Mouse (Mus musculus) Muller cell, postnatal 12 days (primary cell): ENCODE measurements around the gene Mthfr.
"Not testable (repeated sequence)": the region's sequence is repeated elsewhere in the genome, so short reads cannot be mapped to it uniquely, and the experiment has no call there.

ENCODE experiments used
- DNase-seq: peaks from one replicate; pipeline ENCODE4 v3.0.0-alpha.2; 2015; ENCODE audit errors: inconsistent ontology term

Mthfr gene

GRCm38 (mm10) chr4:148040029-148040830 is 1.4 kb downstream of the Mthfr start:
- DNase-seq: peak; percentile 38

- DNase-seq: peak; percentile 64
These were observed 2.2 kb downstream of the Mthfr start for GRCm38 (mm10) chr4:148040933-148041610.

- DNase-seq: peak; percentile 89
These were observed 2.8 kb downstream of the Mthfr start for GRCm38 (mm10) chr4:148041611-148042191.

GRCm38 (mm10) chr4:148043327-148043726 is 4.5 kb downstream of the Mthfr start:
- DNase-seq: not testable (repeated sequence)

GRCm38 (mm10) chr4:148044113-148044512 is 5.2 kb downstream of the Mthfr start:
- DNase-seq: no peak

- no peak for DNase-seq
These were observed 7.7 kb downstream of the Mthfr start for GRCm38 (mm10) chr4:148046450-148047031.

- not testable (repeated sequence) for DNase-seq
These were observed 11.6 kb downstream of the Mthfr start for GRCm38 (mm10) chr4:148050396-148050914.

- no peak for DNase-seq
These were observed 12.3 kb downstream of the Mthfr start for GRCm38 (mm10) chr4:148051046-148051776.

- no peak for DNase-seq
These were observed 13.0 kb downstream of the Mthfr start for GRCm38 (mm10) chr4:148051886-148052285.

GRCm38 (mm10) chr4:148052976-148053375 is 14.1 kb downstream of the Mthfr start:
- no peak for DNase-seq

- no peak for DNase-seq
These were observed 14.6 kb downstream of the Mthfr start for GRCm38 (mm10) chr4:148053417-148053920.

- DNase-seq: no peak
These were observed 16.3 kb downstream of the Mthfr start for GRCm38 (mm10) chr4:148054961-148055695.

GRCm38 (mm10) chr4:148056246-148056645 is 17.4 kb downstream of the Mthfr start:
- DNase-seq: no peak

- DNase-seq: no peak
These were observed 17.9 kb downstream of the Mthfr start for GRCm38 (mm10) chr4:148056801-148057200.

- DNase-seq: no peak
These were observed 18.9 kb downstream of the Mthfr start for GRCm38 (mm10) chr4:148057661-148058209.

- DNase-seq: no peak
These were observed 19.4 kb downstream of the Mthfr start for GRCm38 (mm10) chr4:148058218-148058819.

- no peak for DNase-seq
These were observed 20.1 kb downstream of the Mthfr start for GRCm38 (mm10) chr4:148058993-148059392.

- DNase-seq: no peak
These were observed 21.5 kb downstream of the Mthfr start for GRCm38 (mm10) chr4:148060120-148061085.

- no peak for DNase-seq
These were observed 22.2 kb downstream of the Mthfr start for GRCm38 (mm10) chr4:148061086-148061480.
